Mouse (Mus musculus) G1E (cell line): ENCODE data around the gene Efna3. TPM values are rescaled to one million over a fixed set of nuclear protein-coding genes. Genes with fewer than 3 reads are reported as not detected.

ENCODE experiments used
- ATAC-seq: 2 replicates; pipeline ENCODE4 v1.8.0; 2016; ENCODE audit warnings: mild to moderate bottlenecking; ENCODE audit not compliant: insufficient number of reproducible peaks, poor library complexity, low FRiP score, severe bottlenecking; ENCODE audit errors: extremely low read depth
- DNase-seq: peaks from one replicate; pipeline ENCODE4 v3.0.0; 2012; ENCODE audit warnings: low spot score
- H3K27me3 ChIP-seq: 2 replicates; pipeline ENCODE4 v1.6.1; 2012; ENCODE audit warnings: mild to moderate bottlenecking, low read length, inconsistent platforms; ENCODE audit not compliant: insufficient read depth
- H3K36me3 ChIP-seq: replicated peaks from 2 replicates; pipeline ENCODE3; 2012; ENCODE audit warnings: mild to moderate bottlenecking, inconsistent platforms
- H3K4me1 ChIP-seq: 2 replicates; pipeline ENCODE4 v1.6.1; 2012; ENCODE audit warnings: low read depth, low read length, inconsistent platforms, mixed read lengths; ENCODE audit not compliant: insufficient read depth
- H3K4me3 ChIP-seq: 2 replicates; pipeline ENCODE4 v1.5.1; 2012; ENCODE audit warnings: low read depth, mild to moderate bottlenecking, inconsistent platforms, low read length, moderate library complexity, mixed read lengths
- H3K9me3 ChIP-seq: replicated peaks from 2 replicates; pipeline ENCODE4 v1.6.1; 2012; ENCODE audit warnings: inconsistent platforms
- CTCF ChIP-seq: IDR thresholded peaks from 2 replicates; pipeline ENCODE4 v1.5.1; 2012; ENCODE audit warnings: low read depth, low read length, inconsistent platforms, mixed read lengths
- GATA1 ChIP-seq: IDR thresholded peaks from 2 replicates; pipeline ENCODE4 v1.6.1; 2012; ENCODE audit warnings: borderline replicate concordance, low read length, inconsistent platforms, mixed read lengths
- GATA2 ChIP-seq: IDR thresholded peaks from 2 replicates; pipeline ENCODE4 v1.6.1; 2012; ENCODE audit warnings: low read depth, low read length, inconsistent platforms, borderline replicate concordance
- POLR2AphosphoS5 ChIP-seq: IDR thresholded peaks from 2 replicates; pipeline ENCODE4 v1.6.1; 2012; ENCODE audit warnings: low read depth, low read length, inconsistent platforms; ENCODE audit not compliant: insufficient replicate concordance
- TAL1 ChIP-seq: conservative IDR thresholded peaks from 2 replicates; pipeline ENCODE4 v1.6.1; 2012; ENCODE audit warnings: low read depth, low read length, inconsistent platforms, mixed read lengths
- polyA plus RNA-seq: library from polyadenylated mRNA; stranded (reverse); fragments of >175 nt; gene quantifications from 2 replicates; pipeline ENCODE4 v1.2.3, GENCODE M21; 2012
- total RNA-seq, 2 experiments: library from RNA; stranded (forward) in 1 of 2; stranded (reverse) in 1 of 2; fragments of 200-1000 nt in 1 of 2; fragments of >200 nt in 1 of 2; fragmentation: Nextera tagmentation in 1 of 2; gene quantifications; 2 replicates each; pipeline ENCODE4 v1.2.3; 2014 to 2017

Gene Efna3
- total and polyA plus RNA-seq, 3 experiments = not detected

DNA sequence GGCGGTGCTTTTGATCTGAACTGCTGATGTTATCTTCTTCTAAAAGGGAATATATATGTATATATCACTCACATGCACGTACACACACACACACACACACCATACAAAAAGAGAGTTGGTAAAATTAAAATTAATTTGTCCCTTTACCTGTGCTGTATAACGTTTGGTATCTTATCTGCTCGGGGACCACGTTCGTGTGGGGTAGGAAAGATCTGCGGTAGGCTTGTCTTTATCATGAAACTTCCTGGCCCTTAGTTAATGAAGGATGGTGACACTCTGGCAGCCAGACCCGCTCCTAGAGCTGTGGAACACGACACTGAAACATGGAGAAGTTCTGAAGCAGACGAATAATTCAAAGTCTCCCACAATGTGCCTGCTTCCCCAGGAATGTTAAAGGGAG, 30.9 kb downstream of the Efna3 start:
- no peaks in the 10 kb centered on the region for H3K36me3 ChIP-seq
- TF ChIP-seq GATA1 (no peak), POLR2AphosphoS5 (no peak), CTCF (no peak), TAL1 (no peak), GATA2 (no peak)
- DNase-seq = no peak
- no peaks in the 10 kb centered on the region for H3K9me3 ChIP-seq
- peaks cover 66% of the 10 kb centered on the region for H3K27me3 ChIP-seq
- H3K4me3 ChIP-seq = no peak overlapping the region
- H3K4me1 ChIP-seq = no peaks in the 10 kb centered on the region
- ATAC-seq = no peak

- Histone ChIP-seq H3K4me1 (peaks cover 4% of the 10 kb centered on the region), H3K36me3 (no peaks in the 10 kb centered on the region), H3K4me3 (no peak overlapping the region), H3K27me3 (peaks cover 63% of the 10 kb centered on the region), H3K9me3 (no peaks in the 10 kb centered on the region)
- TF ChIP-seq TAL1 (no peak), CTCF (no peak), GATA1 (no peak), GATA2 (no peak), POLR2AphosphoS5 (no peak)
- DNase-seq (no peak), ATAC-seq (no peak)
Measured at GRCm38 (mm10) chr3:89288503-89288928, 34.2 kb downstream of the Efna3 start.

- peaks cover 55% of the 10 kb centered on the region for H3K27me3 ChIP-seq
- H3K4me3 ChIP-seq = no peak overlapping the region
- no peak for ATAC-seq
- DNase-seq = no peak
- H3K4me1 ChIP-seq = peaks cover 4% of the 10 kb centered on the region
- TF ChIP-seq TAL1 (no peak), POLR2AphosphoS5 (no peak)
- H3K9me3 ChIP-seq = no peaks in the 10 kb centered on the region
- no peaks in the 10 kb centered on the region for H3K36me3 ChIP-seq
Measured at GRCm38 (mm10) chr3:89287286-89287685, 35.5 kb downstream of the Efna3 start.

DNA sequence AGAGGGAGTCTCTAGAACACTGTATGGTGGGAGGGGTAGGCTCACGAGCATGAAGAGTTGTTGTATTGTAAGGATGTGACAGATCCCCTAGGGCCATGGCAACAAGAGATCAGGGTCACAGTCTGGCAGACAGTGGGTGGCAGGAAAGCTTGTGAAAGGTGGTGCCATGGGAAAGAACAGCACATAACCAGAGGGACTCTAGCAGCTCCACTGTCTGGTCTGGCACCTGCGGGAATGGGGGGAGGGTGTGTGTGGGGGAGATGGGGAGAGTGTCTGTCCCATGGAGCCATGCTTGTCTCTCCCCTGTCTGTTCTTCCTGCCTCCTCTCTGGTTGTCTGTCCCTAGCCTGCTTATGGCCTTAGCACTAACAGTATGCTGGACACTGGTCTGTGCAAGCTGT, 37.2 kb downstream of the Efna3 start:
- no peak overlapping the region for H3K4me3 ChIP-seq
- DNase-seq = no peak

DNA sequence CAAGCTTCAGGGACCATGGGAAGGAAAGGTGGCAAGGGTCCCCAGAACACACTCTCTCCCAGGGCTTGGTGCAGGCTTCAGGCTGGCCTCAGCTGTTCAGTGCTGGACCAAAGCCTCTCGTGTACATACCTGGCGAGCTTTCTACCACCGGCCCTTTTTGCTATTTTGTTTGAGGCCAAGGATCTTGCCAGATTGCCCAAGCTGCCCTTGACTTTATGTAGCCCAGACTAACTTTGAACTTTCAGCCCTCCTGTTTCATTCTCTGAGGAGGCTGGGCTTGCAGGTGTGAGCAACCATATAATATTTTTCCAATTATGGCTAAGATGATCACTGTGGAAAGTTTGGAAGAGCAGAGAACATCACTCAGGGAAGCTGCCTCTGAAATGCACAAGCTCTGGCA, 38.5 kb downstream of the Efna3 start:
- H3K36me3 ChIP-seq = no peaks in the 10 kb centered on the region
- peaks cover 8% of the 10 kb centered on the region for H3K4me1 ChIP-seq
- no peak overlapping the region for H3K4me3 ChIP-seq

More for the DNA sequence above, 37.2 kb downstream of the Efna3 start:
- H3K36me3 ChIP-seq = no peaks in the 10 kb centered on the region
- TF ChIP-seq GATA2 (no peak), TAL1 (no peak), GATA1 (no peak), CTCF (no peak), POLR2AphosphoS5 (no peak)
- no peak for ATAC-seq
- peaks cover 60% of the 10 kb centered on the region for H3K27me3 ChIP-seq
- no peaks in the 10 kb centered on the region for H3K9me3 ChIP-seq
- H3K4me1 ChIP-seq = peaks cover 4% of the 10 kb centered on the region

DNA sequence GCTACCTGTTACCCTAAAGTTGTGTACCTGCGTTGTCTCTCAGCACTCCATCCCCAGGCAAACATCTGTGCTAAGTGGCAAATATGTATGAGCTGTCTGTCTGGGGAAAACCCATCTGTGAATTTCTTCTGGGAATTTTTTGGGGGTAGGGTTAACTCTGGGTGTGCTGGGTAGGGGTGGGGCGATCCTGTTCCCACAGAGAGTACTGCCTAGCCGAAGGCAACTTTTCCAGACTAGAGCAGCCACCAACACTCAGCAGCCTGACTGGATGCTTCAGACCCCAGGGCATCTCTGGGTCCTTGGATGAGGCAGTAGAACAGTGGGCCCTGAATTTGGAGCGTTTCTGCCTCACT, 40.5 kb downstream of the Efna3 start:
- Histone ChIP-seq H3K4me1 (peaks cover 8% of the 10 kb centered on the region), H3K9me3 (no peaks in the 10 kb centered on the region), H3K4me3 (no peak overlapping the region), H3K27me3 (peaks cover 74% of the 10 kb centered on the region), H3K36me3 (no peaks in the 10 kb centered on the region)
- ATAC-seq (no peak), DNase-seq (no peak)
- no peak for TF ChIP-seq POLR2AphosphoS5
- TF ChIP-seq GATA2 = no peak
- TF ChIP-seq CTCF = no peak
- no peak for TF ChIP-seq TAL1
- TF ChIP-seq GATA1 = no peak

More for the DNA sequence above, 38.5 kb downstream of the Efna3 start:
- ATAC-seq (no peak), DNase-seq (no peak)
- TF ChIP-seq TAL1 (no peak), CTCF (no peak), GATA1 (no peak), GATA2 (no peak), POLR2AphosphoS5 (no peak)
- peaks cover 71% of the 10 kb centered on the region for H3K27me3 ChIP-seq
- H3K9me3 ChIP-seq = no peaks in the 10 kb centered on the region
